Mouse (Mus musculus) ES-E14 (cell line): ENCODE results near the gene Trnau1ap. TPM values are rescaled to one million over a fixed set of nuclear protein-coding genes. Genes with fewer than 3 reads are reported as not detected.
A peak's percentile ranks its signal among the peaks of the same experiment; 100 is the strongest.

Experiments used
- DNase-seq: peaks from one replicate; pipeline ENCODE4 v3.0.0-alpha.2; 2013; ENCODE audit warnings: low read depth, low spot score
- H3K27ac ChIP-seq: 2 replicates; pipeline ENCODE4 v1.5.1; 2012; ENCODE audit warnings: low read depth, mild to moderate bottlenecking, low read length, moderate library complexity, mixed read lengths; ENCODE audit not compliant: poor library complexity, insufficient read depth, severe bottlenecking
- H3K36me3 ChIP-seq: 2 replicates; pipeline ENCODE4 v1.6.1; 2012; ENCODE audit warnings: mild to moderate bottlenecking, low read length, moderate library complexity, mixed read lengths; ENCODE audit not compliant: control insufficient read depth, poor library complexity, insufficient read depth, severe bottlenecking
- H3K4me1 ChIP-seq, 2 experiments: fragments of 150-350 bp in 1 of 2; sonication (generic) in 1 of 2; 2 replicates each; pipeline ENCODE4 v1.6.1; 2012; ENCODE audit warnings: low read length in 2 of 2, mild to moderate bottlenecking in 1 of 2, mixed read lengths in 1 of 2; ENCODE audit not compliant: control insufficient read depth in 2 of 2, insufficient read depth in 2 of 2, poor library complexity in 1 of 2
- H3K4me3 ChIP-seq, 2 experiments: fragments of 150-350 bp in 1 of 2; sonication (generic) in 1 of 2; 2 replicates each; pipeline ENCODE4 v1.5.1; 2012; ENCODE audit warnings: low read length in 2 of 2, low read depth in 1 of 2, mild to moderate bottlenecking in 1 of 2, mixed read lengths in 1 of 2; ENCODE audit not compliant: insufficient read depth in 1 of 2, poor library complexity in 1 of 2, severe bottlenecking in 1 of 2
- H3K9ac ChIP-seq: 2 replicates; pipeline ENCODE4 v1.6.1; 2012; ENCODE audit warnings: low read depth, mild to moderate bottlenecking, low read length, mixed read lengths; ENCODE audit not compliant: poor library complexity, insufficient read depth, severe bottlenecking
- H3K9me3 ChIP-seq: fragments of 150-350 bp; sonication (generic); 2 replicates; pipeline ENCODE4 v1.6.1; 2012; ENCODE audit warnings: low read depth, mild to moderate bottlenecking, low read length; ENCODE audit not compliant: control insufficient read depth, insufficient read depth
- CHD2 ChIP-seq: IDR thresholded peaks from 2 replicates; pipeline ENCODE4 v1.6.1; 2014; ENCODE audit warnings: mild to moderate bottlenecking, low read depth, low read length, inconsistent platforms
- HCFC1 ChIP-seq: IDR thresholded peaks from 2 replicates; pipeline ENCODE4 v1.6.1; 2012; ENCODE audit warnings: low read length, inconsistent platforms, borderline replicate concordance; ENCODE audit not compliant: insufficient read depth
- MAFK ChIP-seq: IDR thresholded peaks from 2 replicates; pipeline ENCODE4 v1.6.1; 2014; ENCODE audit warnings: mild to moderate bottlenecking, low read depth, low read length, inconsistent platforms; ENCODE audit not compliant: insufficient read depth
- ZC3H11A ChIP-seq: IDR thresholded peaks from 2 replicates; pipeline ENCODE4 v1.6.1; 2012; ENCODE audit warnings: low read depth, mild to moderate bottlenecking, inconsistent platforms, low read length, borderline replicate concordance
- ZNF384 ChIP-seq: IDR thresholded peaks from 2 replicates; pipeline ENCODE4 v1.6.1; 2012; ENCODE audit warnings: low read depth, low read length, inconsistent platforms
- in situ Hi-C, 2 experiments: fragments of 600-800 bp; cut with MboI; formaldehyde crosslinking; loops; one replicate each; pipeline ENCODE4 v1.15.1; 2025; ENCODE audit warnings: low sequenced_read_pairs in 2 of 2, inconsistent platforms in 1 of 2; ENCODE audit not compliant: unreplicated experiment in 2 of 2
- total RNA-seq: library from RNA; depleted of rRNA; stranded (reverse); fragments of 300-350 nt; gene quantifications from 2 replicates; pipeline ENCODE4 v1.2.3, GENCODE M21; 2012

The Trnau1ap gene
- total RNA-seq, 1 experiment: 61.8 TPM

GRCm38 (mm10) chr4:132345843-132346212 is 16.5 kb upstream of the Trnau1ap start:
- Histone ChIP-seq H3K9me3 (no peaks in the 10 kb centered on the region), H3K4me3 (peak overlapping the region in 1 of 2 experiments; percentile 87; a peak in 1 of 4 replicates), H3K9ac (no peak overlapping the region), H3K36me3 (peaks cover 5% of the 10 kb centered on the region), H3K4me1 (peaks cover 2 to 14% of the 10 kb centered on the region in 2 experiments; a peak in 3 of 4 replicates), H3K27ac (no peak overlapping the region)
- in situ Hi-C loops: no loop called here
- no peak for TF ChIP-seq CHD2
- TF ChIP-seq MAFK: no peak
- no peak for TF ChIP-seq HCFC1
- TF ChIP-seq ZNF384: no peak
- TF ChIP-seq ZC3H11A: no peak
- no peak for DNase-seq

GRCm38 (mm10) chr4:132345135-132345842 is 16.0 kb upstream of the Trnau1ap start:
- peak overlapping the region; percentile 87 to 98 for H3K4me3 ChIP-seq
- TF ChIP-seq ZNF384 (no peak), HCFC1 (peak; percentile 42; the same call in 1 of the 2 replicates)
- peaks cover 2 to 15% of the 10 kb centered on the region in 2 experiments; a peak in 3 of 4 replicates for H3K4me1 ChIP-seq
- peak overlapping the region; percentile 99 for H3K9ac ChIP-seq
- no peaks in the 10 kb centered on the region for H3K9me3 ChIP-seq
- DNase-seq: peak; percentile 77
- H3K27ac ChIP-seq: peak overlapping the region; percentile 80
- H3K36me3 ChIP-seq: peaks cover 4% of the 10 kb centered on the region; the same call in 1 of the 2 replicates
- in situ Hi-C loops: no loop called here

GRCm38 (mm10) chr4:132344403-132345134 is 15.2 kb upstream of the Trnau1ap start:
- peak overlapping the region; percentile 80 for H3K27ac ChIP-seq
- peaks cover 2 to 15% of the 10 kb centered on the region in 2 experiments; a peak in 3 of 4 replicates for H3K4me1 ChIP-seq
- H3K36me3 ChIP-seq: peaks cover 7% of the 10 kb centered on the region; the same call in 1 of the 2 replicates
- peak; percentile 38 for DNase-seq
- no peak for TF ChIP-seq MAFK
- TF ChIP-seq HCFC1: no peak
- no peak for TF ChIP-seq ZNF384
- no peak for TF ChIP-seq CHD2
- TF ChIP-seq ZC3H11A: no peak
- H3K4me3 ChIP-seq: peak overlapping the region; percentile 87 to 98
- no peaks in the 10 kb centered on the region for H3K9me3 ChIP-seq
- H3K9ac ChIP-seq: peak overlapping the region; percentile 99
- in situ Hi-C loops: no loop called here

- H3K9me3 ChIP-seq: no peaks in the 10 kb centered on the region
- no peak for TF ChIP-seq HCFC1
- TF ChIP-seq MAFK: no peak
- no peak for TF ChIP-seq CHD2
- TF ChIP-seq ZC3H11A: no peak
- TF ChIP-seq ZNF384: no peak
- in situ Hi-C loops: no loop called here
- no peak overlapping the region for H3K27ac ChIP-seq
- no peak overlapping the region for H3K4me3 ChIP-seq
- peaks cover 32% of the 10 kb centered on the region for H3K36me3 ChIP-seq
- H3K9ac ChIP-seq: no peak overlapping the region
- H3K4me1 ChIP-seq: peaks cover 2 to 13% of the 10 kb centered on the region in 2 experiments; a peak in 3 of 4 replicates
- no peak for DNase-seq
These were observed 12.1 kb upstream of the Trnau1ap start for GRCm38 (mm10) chr4:132341451-132341850.
